Mouse (Mus musculus) hindbrain, embryonic 15.5 days (tissue): ENCODE data around the gene Sema6d. TPM values are rescaled to one million over a fixed set of nuclear protein-coding genes. Genes with fewer than 3 reads are reported as not detected.

Experiments used
- ATAC-seq: fragments of 200-750 bp; cut with Nextera tagmentation; 2 replicates; pipeline ENCODE4 v1.8.0; 2017; ENCODE audit warnings: low read depth, moderate number of reproducible peaks, moderate TSS enrichment; ENCODE audit not compliant: low FRiP score
- H3K27ac ChIP-seq: fragments of 300-500 bp; sonication (generic); replicated peaks from 2 replicates; pipeline ENCODE4 v1.5.1; 2015; ENCODE audit warnings: mild to moderate bottlenecking, inconsistent platforms
- H3K27me3 ChIP-seq: fragments of 300-500 bp; sonication (generic); 2 replicates; pipeline ENCODE4 v1.6.1; 2015; ENCODE audit warnings: control low read depth, inconsistent platforms
- H3K36me3 ChIP-seq: fragments of 300-500 bp; sonication (generic); 2 replicates; pipeline ENCODE4 v1.6.1; 2015; ENCODE audit warnings: control low read depth, inconsistent platforms
- H3K4me1 ChIP-seq: fragments of 300-500 bp; sonication (generic); replicated peaks from 2 replicates; pipeline ENCODE4 v1.6.1; 2015; ENCODE audit warnings: control low read depth, inconsistent platforms
- H3K4me2 ChIP-seq: fragments of 300-500 bp; sonication (generic); 2 replicates; pipeline ENCODE4 v1.6.1; 2015; ENCODE audit warnings: moderate library complexity, mild to moderate bottlenecking, inconsistent platforms
- H3K4me3 ChIP-seq: fragments of 300-500 bp; sonication (generic); 2 replicates; pipeline ENCODE4 v1.5.1; 2015; ENCODE audit warnings: mild to moderate bottlenecking, inconsistent platforms
- H3K9ac ChIP-seq: fragments of 300-500 bp; sonication (generic); 2 replicates; pipeline ENCODE4 v1.6.1; 2015; ENCODE audit warnings: inconsistent platforms
- H3K9me3 ChIP-seq: fragments of 300-500 bp; sonication (generic); 2 replicates; pipeline ENCODE4 v1.6.1; 2016; ENCODE audit warnings: control low read depth, inconsistent platforms
- WGBS: fragments of 180-500 bp; shearing (Covaris S2); methylation state at CpG from one replicate; pipeline ENCODE4 v1.1.7; 2015; 5-methylcytosine and 5-hydroxymethylcytosine counted together
- polyA plus RNA-seq: library from polyadenylated mRNA; unstranded; fragments of >200 nt; fragmentation: Nextera tagmentation; extraction: Ambion mirVana; gene quantifications from 2 replicates; pipeline ENCODE4 v1.2.1, GENCODE M21; 2015

Sema6d gene
- 41.3 and 45.3 TPM in 2 replicates for polyA plus RNA-seq

- peak within 1 kb of the TSS; percentile 87 for H3K4me3 ChIP-seq
- peaks cover 23% of the 10 kb centered on the region for H3K4me1 ChIP-seq
- WGBS: 2% methylated on average over 29 of the region's 29 CpGs
- no peaks in the 10 kb centered on the region for H3K9me3 ChIP-seq
- ATAC-seq: peak; percentile 81
- H3K9ac ChIP-seq: peak within 1 kb of the TSS; percentile 83
- H3K4me2 ChIP-seq: peak within 1 kb of the TSS; percentile 95
- no peaks in the 10 kb centered on the region for H3K27me3 ChIP-seq
- peak within 1 kb of the TSS; percentile 81 for H3K27ac ChIP-seq
- no peaks in the 10 kb centered on the region for H3K36me3 ChIP-seq
Observed at GRCm38 (mm10) chr2:124089813-124090230, at the start of gene Sema6d. TSS of gene Sema6d (plus strand) at chr2:124089969.

DNA sequence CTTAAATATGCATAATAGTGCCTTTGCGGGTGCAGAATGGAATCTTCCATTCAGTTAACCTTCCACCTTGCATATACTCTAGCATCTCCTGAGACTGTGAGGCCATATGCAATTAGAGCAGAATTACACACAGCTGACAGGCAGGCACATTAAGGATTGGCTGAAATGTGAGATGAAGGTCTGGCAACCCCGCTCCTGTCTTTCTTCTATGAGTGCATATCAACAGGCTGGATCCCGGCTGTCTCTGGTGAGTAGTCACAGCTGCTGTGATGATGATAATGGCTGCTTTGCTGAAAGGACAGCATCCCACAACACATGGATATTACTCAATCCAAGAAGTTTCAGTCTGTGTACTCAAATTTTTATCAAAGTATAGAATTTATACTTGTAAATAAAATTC, 29.9 kb upstream of the Sema6d start:
- no peaks in the 10 kb centered on the region for H3K4me1 ChIP-seq
- no peak for ATAC-seq
- H3K9ac ChIP-seq: no peak overlapping the region
- H3K4me3 ChIP-seq: no peak overlapping the region
- no peaks in the 10 kb centered on the region for H3K36me3 ChIP-seq
- H3K4me2 ChIP-seq: no peak overlapping the region
- WGBS: 83% methylated on average over 3 of the region's 3 CpGs
- H3K27ac ChIP-seq: no peak overlapping the region
- no peaks in the 10 kb centered on the region for H3K9me3 ChIP-seq
- H3K27me3 ChIP-seq: no peaks in the 10 kb centered on the region

GRCm38 (mm10) chr2:124068380-124068779, 21.4 kb upstream of the Sema6d start:
- H3K9ac ChIP-seq: no peak overlapping the region
- H3K36me3 ChIP-seq: no peaks in the 10 kb centered on the region
- WGBS: 87% methylated on average over 4 of the region's 4 CpGs
- no peak for ATAC-seq
- no peak overlapping the region for H3K4me3 ChIP-seq
- no peaks in the 10 kb centered on the region for H3K4me1 ChIP-seq
- H3K27ac ChIP-seq: no peak overlapping the region
- no peaks in the 10 kb centered on the region for H3K27me3 ChIP-seq
- no peak overlapping the region for H3K4me2 ChIP-seq
- no peaks in the 10 kb centered on the region for H3K9me3 ChIP-seq

- Histone ChIP-seq H3K4me1 (no peaks in the 10 kb centered on the region), H3K4me3 (no peak overlapping the region), H3K9ac (no peak overlapping the region), H3K36me3 (no peaks in the 10 kb centered on the region), H3K27ac (no peak overlapping the region), H3K9me3 (no peaks in the 10 kb centered on the region), H3K27me3 (no peaks in the 10 kb centered on the region), H3K4me2 (no peak overlapping the region)
- WGBS: 57% methylated on average over 2 of the region's 2 CpGs
- ATAC-seq: no peak
Observed at GRCm38 (mm10) chr2:124070664-124071063, 19.1 kb upstream of the Sema6d start.

DNA sequence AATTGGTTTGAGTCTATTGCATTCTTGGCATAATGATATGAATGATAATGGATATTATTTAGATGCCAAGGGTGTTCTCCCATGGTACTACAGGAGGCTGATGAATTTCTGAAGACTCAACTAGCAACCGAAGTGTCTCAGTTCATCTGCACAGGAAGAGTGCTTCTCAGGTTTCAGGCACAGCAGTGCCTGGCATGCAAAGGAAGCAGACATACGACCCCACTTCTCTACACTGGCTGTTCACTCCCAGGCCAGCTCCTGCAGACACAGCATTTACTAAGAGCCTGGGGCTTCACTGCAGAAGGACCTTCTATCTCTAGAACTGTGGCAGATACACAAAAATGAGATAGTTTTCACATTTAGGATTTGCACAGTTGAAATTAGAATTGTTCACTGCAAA, 18.4 kb upstream of the Sema6d start:
- WGBS: 13% methylated on average over 2 of the region's 2 CpGs
- H3K4me3 ChIP-seq: no peak overlapping the region
- no peaks in the 10 kb centered on the region for H3K27me3 ChIP-seq
- H3K9me3 ChIP-seq: no peaks in the 10 kb centered on the region
- ATAC-seq: no peak
- no peak overlapping the region for H3K4me2 ChIP-seq
- H3K9ac ChIP-seq: no peak overlapping the region
- H3K4me1 ChIP-seq: no peaks in the 10 kb centered on the region
- no peaks in the 10 kb centered on the region for H3K36me3 ChIP-seq
- no peak overlapping the region for H3K27ac ChIP-seq

GRCm38 (mm10) chr2:124090231-124091141, 717 bp downstream of the Sema6d start:
- ATAC-seq: peak; percentile 82
- Histone ChIP-seq H3K4me2 (peak overlapping the region; percentile 95), H3K36me3 (no peaks in the 10 kb centered on the region), H3K27ac (peak overlapping the region; percentile 81), H3K27me3 (no peaks in the 10 kb centered on the region), H3K9ac (peak overlapping the region; percentile 83), H3K4me1 (peaks cover 23% of the 10 kb centered on the region), H3K4me3 (peak overlapping the region; percentile 87), H3K9me3 (no peaks in the 10 kb centered on the region)
- WGBS: under 1% methylated on average over 46 of the region's 49 CpGs

DNA sequence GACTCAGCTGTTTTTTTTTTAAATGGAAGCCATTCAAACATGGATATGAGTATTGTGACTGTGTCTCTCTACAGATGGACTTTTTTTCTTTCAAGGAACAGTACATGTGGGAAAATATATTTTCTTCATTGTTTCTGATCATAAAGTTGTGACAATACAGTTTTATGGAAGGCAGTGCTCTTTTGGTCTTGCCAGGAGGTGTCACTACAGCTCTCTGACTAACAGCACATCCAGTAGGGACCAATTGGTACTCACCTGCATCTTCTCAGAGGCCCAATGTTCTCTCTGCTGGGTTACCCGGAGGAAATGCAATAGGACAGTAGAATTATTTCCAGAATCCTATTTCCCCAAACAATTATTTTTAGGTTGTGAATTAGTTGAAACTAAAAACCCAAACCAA, 9.9 kb downstream of the Sema6d start:
- H3K4me1 ChIP-seq: peaks cover 14% of the 10 kb centered on the region
- ATAC-seq: no peak

GRCm38 (mm10) chr2:124100486-124101200, 10.9 kb downstream of the Sema6d start:
- Histone ChIP-seq H3K9ac (no peak overlapping the region), H3K27ac (no peak overlapping the region), H3K4me2 (no peak overlapping the region), H3K27me3 (no peaks in the 10 kb centered on the region), H3K9me3 (no peaks in the 10 kb centered on the region), H3K4me1 (peaks cover 14% of the 10 kb centered on the region), H3K4me3 (no peak overlapping the region), H3K36me3 (no peaks in the 10 kb centered on the region)
- 21% methylated on average over 9 of the region's 9 CpGs for WGBS
- peak; percentile 92 for ATAC-seq

More for the DNA sequence above, 9.9 kb downstream of the Sema6d start:
- no peaks in the 10 kb centered on the region for H3K36me3 ChIP-seq
- no peak overlapping the region for H3K27ac ChIP-seq
- H3K9me3 ChIP-seq: no peaks in the 10 kb centered on the region
- no peaks in the 10 kb centered on the region for H3K27me3 ChIP-seq
- no peak overlapping the region for H3K4me2 ChIP-seq
- WGBS: 53% methylated on average over 1 of the region's 1 CpGs
- no peak overlapping the region for H3K4me3 ChIP-seq
- H3K9ac ChIP-seq: no peak overlapping the region

GRCm38 (mm10) chr2:124101201-124101517, 11.4 kb downstream of the Sema6d start:
- Histone ChIP-seq H3K9me3 (no peaks in the 10 kb centered on the region), H3K9ac (no peak overlapping the region), H3K4me2 (no peak overlapping the region), H3K4me3 (no peak overlapping the region), H3K27ac (no peak overlapping the region), H3K36me3 (no peaks in the 10 kb centered on the region), H3K27me3 (no peaks in the 10 kb centered on the region), H3K4me1 (peaks cover 14% of the 10 kb centered on the region)
- ATAC-seq: peak; percentile 57; the same call in 1 of the 2 replicates

DNA sequence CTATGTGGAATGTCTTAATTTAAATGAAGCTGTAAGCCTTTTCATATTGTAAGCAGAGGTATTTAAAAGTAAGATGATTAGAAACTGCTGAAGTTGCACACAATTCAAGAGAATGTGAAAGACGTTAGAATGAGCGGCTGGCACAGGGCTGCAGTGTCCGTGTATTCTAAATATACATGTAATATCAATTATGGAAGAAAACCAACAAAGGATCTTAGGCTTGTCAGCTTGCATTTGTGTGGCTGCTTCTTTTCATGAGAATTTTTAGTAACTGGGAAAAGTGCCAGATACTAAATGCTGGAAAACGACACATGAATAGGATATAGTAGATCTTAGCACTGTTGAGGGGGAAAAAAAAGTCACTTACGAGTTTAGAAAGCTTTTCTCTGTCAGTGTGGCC, 11.8 kb downstream of the Sema6d start:
- H3K27ac ChIP-seq: no peak overlapping the region
- no peak overlapping the region for H3K4me2 ChIP-seq
- no peaks in the 10 kb centered on the region for H3K27me3 ChIP-seq
- no peaks in the 10 kb centered on the region for H3K9me3 ChIP-seq
- H3K36me3 ChIP-seq: no peaks in the 10 kb centered on the region
- WGBS: 52% methylated on average over 5 of the region's 5 CpGs
- peaks cover 14% of the 10 kb centered on the region for H3K4me1 ChIP-seq
- ATAC-seq: no peak
- H3K4me3 ChIP-seq: no peak overlapping the region
- H3K9ac ChIP-seq: no peak overlapping the region

- Histone ChIP-seq H3K27ac (no peak overlapping the region), H3K27me3 (no peaks in the 10 kb centered on the region), H3K4me1 (peaks cover 14% of the 10 kb centered on the region), H3K4me3 (no peak overlapping the region), H3K4me2 (no peak overlapping the region), H3K36me3 (no peaks in the 10 kb centered on the region), H3K9me3 (no peaks in the 10 kb centered on the region), H3K9ac (no peak overlapping the region)
- no peak for ATAC-seq
Observed at GRCm38 (mm10) chr2:124103277-124103676, 13.5 kb downstream of the Sema6d start.

- no peaks in the 10 kb centered on the region for H3K36me3 ChIP-seq
- no peak for ATAC-seq
Observed at GRCm38 (mm10) chr2:124118469-124119243, 28.9 kb downstream of the Sema6d start.

More at GRCm38 (mm10) chr2:124118469-124119243, 28.9 kb downstream of the Sema6d start:
- Histone ChIP-seq H3K27me3 (no peaks in the 10 kb centered on the region), H3K4me1 (0 out of 2 replicates have a peak, but pooled peaks cover 5% of the 10 kb centered on the region), H3K9me3 (no peaks in the 10 kb centered on the region), H3K9ac (no peak overlapping the region), H3K4me2 (no peak overlapping the region), H3K27ac (no peak overlapping the region), H3K4me3 (no peak overlapping the region)
- 60% methylated on average over 11 of the region's 11 CpGs for WGBS
